Mouse (Mus musculus) duodenum, adult 2 months (tissue): ENCODE results near the gene Olfr1371. TPM values are rescaled to one million over a fixed set of nuclear protein-coding genes. Genes with fewer than 3 reads are reported as not detected.

Experiments used
- polyA plus RNA-seq: library from polyadenylated mRNA; depleted of rRNA; stranded (reverse); fragments of >200 nt; gene quantifications from 2 replicates; pipeline ENCODE4 v1.2.3, GENCODE M21; 2012; ENCODE audit warnings: low replicate concordance; rRNA removed

The Olfr1371 gene
- polyA plus RNA-seq, result not detected in 2 replicates

GRCm38 (mm10) chr11:52213887-52214286 is at the start of gene Olfr1371:
Gene Olfr1371 (minus strand): TSS chr11:52213987.

GRCm38 (mm10) chr11:52231606-52232541 is 18.1 kb upstream of the Olfr1371 start, which contains the start of gene Skp1a:
Gene Skp1a (plus strand): TSS chr11:52231995.

Other genes starting within 250 kb of the Olfr1371 start
- 11.2 and 14.0 TPM in 2 replicates for gene Cdkn2aipnl, start 246.3 kb downstream of the Olfr1371 start, polyA plus RNA-seq
- gene Ube2b, start 213.2 kb downstream of the Olfr1371 start, polyA plus RNA-seq, result 12.2 and 20.3 TPM in 2 replicates
- gene Cdkl3, start 209.8 kb downstream of the Olfr1371 start, polyA plus RNA-seq, result 0.14 and 0.69 TPM in 2 replicates
- gene Ppp2ca, start 115.3 kb downstream of the Olfr1371 start, polyA plus RNA-seq, result 10.2 and 11.5 TPM in 2 replicates
- gene Olfr1373, start 68.5 kb downstream of the Olfr1371 start, polyA plus RNA-seq, result not detected in 2 replicates
- gene Skp1a, start 18.0 kb upstream of the Olfr1371 start, polyA plus RNA-seq, result 3.5 and 4.5 TPM in 2 replicates
- gene Tcf7, start 69.0 kb upstream of the Olfr1371 start, polyA plus RNA-seq, result 7.1 and 7.9 TPM in 2 replicates
- gene Vdac1, start 146.9 kb upstream of the Olfr1371 start, polyA plus RNA-seq, result 43.7 and 75.0 TPM in 2 replicates
- gene 9530068E07Rik, start 182.4 kb upstream of the Olfr1371 start, polyA plus RNA-seq, result 53.3 and 62.8 TPM in 2 replicates